Mouse (Mus musculus) embryonic stem cell, embryonic (primary cell): ENCODE measurements at regions not wholly inside any gene's neighbourhood (a gene's known extent, or its start where the extent isn't known, plus 50 kb on each side); places are given as distances from the start of the nearest gene placed in this dataset.
"Not testable (repeated sequence)": the region's sequence is repeated elsewhere in the genome, so short reads cannot be mapped to it uniquely, and the experiment has no call there.

ENCODE experiments used
- CTCF ChIA-PET, 4 experiments: fragments of 300-600 bp in 2 of 4; fragments of 350-600 bp in 2 of 4; sonication (Branson Sonifier 250); formaldehyde crosslinking; loops; one replicate each; lab custom pipeline; 2022; ENCODE audit warnings: inconsistent platforms in 2 of 4; lab: Charles Lee
- POLR2A ChIA-PET, 4 experiments: fragments of 300-600 bp in 2 of 4; fragments of 350-600 bp in 2 of 4; sonication (Branson Sonifier 250); formaldehyde crosslinking; loops; one replicate each; lab custom pipeline; 2022; ENCODE audit warnings: antibody characterized with exemption in 4 of 4, inconsistent platforms in 1 of 4; lab: Charles Lee

DNA sequence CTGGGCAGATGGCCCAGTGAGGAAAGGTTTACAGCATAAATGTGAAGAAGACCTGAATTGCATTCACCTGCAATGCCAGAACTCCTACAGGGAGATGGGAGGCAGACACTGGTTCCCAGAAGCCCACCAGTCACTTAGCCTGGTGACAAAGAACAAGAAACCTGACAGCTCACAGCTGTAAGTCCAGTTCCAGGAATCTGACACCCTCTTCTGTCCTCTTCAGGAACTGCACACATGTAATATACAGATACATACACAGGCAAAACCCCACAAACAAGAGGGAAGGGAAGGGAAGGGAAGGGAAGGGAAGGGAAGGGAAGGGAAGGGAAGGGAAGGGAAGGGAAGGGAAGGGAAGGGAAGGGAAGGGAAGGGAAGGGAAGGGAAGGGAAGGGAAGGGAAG lies 120.8 kb upstream of the Dnajc1 start:
- CTCF ChIA-PET: interaction anchor here in 3 of 4 experiments (0.6 to 1.5 kb wide), 11 partner anchors 9 to 1096 kb away, joined by 3 to 10 read pairs (median 5); no protein-coding TSS in a partner anchor
- POLR2A ChIA-PET: interaction anchor here in 1 of 4 experiments (0.6 kb wide), 1 partner anchor 15 kb away, joined by 3 read pairs; no protein-coding TSS in a partner anchor

DNA sequence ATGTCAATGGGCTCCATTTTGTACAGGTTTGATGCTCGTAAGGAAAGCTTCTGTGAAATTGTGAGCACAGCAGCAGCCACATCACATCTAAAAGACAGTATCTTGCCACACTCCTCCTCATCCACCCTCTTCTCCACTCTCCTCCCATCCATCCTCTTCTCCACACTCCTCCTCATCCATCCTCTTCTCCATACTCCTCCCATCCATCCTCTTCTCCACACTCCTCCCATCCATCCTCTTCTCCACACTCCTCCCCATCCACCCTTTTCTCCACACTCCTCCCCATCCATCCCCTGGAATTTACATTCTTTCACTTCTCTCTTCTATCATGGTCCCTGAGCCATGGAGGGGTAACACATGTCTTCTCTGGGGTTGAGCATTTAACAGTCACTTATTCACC lies 116.7 kb upstream of the Dnajc1 start:
- ChIA-PET POLR2A (no interaction called here), CTCF (interaction anchor here in 1 of 4 experiments (0.6 kb wide), 1 partner anchor 139 kb away, joined by 5 read pairs; no protein-coding TSS in a partner anchor)

DNA sequence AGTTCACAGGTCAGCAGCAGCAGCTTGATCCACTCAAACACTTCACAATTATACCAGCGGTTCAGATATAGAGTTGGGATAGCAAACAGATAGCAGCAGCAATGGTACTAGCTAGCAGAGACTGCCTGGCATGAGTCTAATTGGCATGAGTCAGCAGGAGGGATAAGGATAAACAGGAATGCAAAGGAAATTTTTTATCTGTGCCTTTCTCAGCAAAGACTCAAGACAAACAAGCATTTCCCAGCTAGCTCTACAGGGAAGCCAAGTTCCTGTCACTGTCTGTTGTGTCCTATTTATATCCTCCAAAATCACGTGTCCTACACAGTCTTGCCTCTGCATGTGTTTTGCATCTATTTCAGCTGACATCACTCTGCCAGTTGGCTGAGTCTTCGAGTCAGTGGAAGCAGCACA lies 80.7 kb upstream of the Dnajc1 start:
- CTCF ChIA-PET: no interaction called here
- POLR2A ChIA-PET: no interaction called here

DNA sequence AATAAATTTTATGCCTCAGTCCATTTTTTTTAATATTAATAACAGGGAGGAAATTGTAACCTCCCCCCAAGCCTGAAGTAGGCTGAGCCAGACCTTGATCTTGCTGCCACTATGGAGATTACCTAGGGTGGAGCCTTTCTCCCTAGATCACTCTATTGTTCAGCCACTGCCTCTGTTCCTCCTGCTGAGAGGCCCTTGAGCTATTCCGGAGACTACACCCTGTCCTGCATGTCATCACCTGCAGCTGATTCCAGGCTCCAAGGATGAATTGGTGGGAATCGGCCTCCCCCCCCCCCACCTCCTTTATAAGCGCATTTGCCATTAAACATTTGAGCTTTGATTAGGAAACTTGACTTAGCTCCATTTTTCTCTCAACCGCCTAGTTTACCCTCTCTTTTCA lies 68.3 kb upstream of the Dnajc1 start:
- ChIA-PET POLR2A (interaction anchor here in 2 of 4 experiments (0.6 to 1.1 kb wide), 2 partner anchors 131 to 236 kb away, joined by 3 to 4 read pairs; no protein-coding TSS in a partner anchor), CTCF (interaction anchor here in 1 of 4 experiments (0.7 kb wide), 1 partner anchor 64 kb away, joined by 6 read pairs; no protein-coding TSS in a partner anchor)

DNA sequence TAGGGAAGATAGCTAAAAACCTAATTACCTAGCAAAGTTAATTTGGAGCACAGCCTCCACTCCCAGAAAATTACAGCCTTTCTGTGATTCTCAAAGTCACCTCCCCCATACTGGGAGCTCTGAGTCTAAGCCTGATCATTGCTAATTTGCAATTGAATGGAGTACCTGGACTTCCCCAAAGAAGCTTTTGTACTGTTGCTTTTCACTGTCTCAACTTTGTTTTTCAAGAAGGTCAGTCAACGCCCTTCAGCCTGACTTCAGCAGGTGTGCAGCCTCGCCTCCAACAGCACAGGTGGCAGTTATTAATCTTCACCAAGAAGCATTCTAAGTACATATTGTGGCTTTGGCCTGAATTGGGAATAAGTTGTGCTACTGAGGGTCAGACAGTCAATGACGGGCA lies 67.7 kb upstream of the Dnajc1 start:
- CTCF ChIA-PET: not testable (repeated sequence)

DNA sequence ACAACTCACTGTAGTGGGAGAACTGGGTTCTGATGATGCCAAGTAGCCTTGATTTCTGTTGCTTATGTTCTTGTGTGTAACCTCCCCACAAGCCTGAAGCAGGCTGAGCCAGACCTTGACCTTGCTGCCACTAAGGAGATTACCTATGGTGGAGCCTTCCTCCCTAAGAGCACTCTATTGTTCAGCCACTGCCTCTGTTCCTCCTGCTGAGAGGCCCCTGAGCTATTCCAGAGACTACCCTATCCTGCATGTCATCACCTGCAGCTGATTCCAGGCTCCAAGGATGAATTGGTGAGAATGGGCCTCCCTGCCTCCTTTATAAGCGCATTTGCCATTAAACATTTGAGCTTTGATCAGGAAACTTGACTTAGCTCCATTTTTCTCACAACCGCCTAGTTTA lies 60.8 kb upstream of the Dnajc1 start:
- CTCF ChIA-PET: not testable (repeated sequence)
- POLR2A ChIA-PET: interaction anchor here in 1 of 4 experiments (1.1 kb wide), 1 partner anchor 61 kb away, joined by 3 read pairs; the partner anchor contains the start of gene Dnajc1

More for the DNA sequence above, 67.7 kb upstream of the Dnajc1 start:
- POLR2A ChIA-PET: interaction anchor here in 1 of 4 experiments (1.1 kb wide), 1 partner anchor 132 kb away, joined by 4 read pairs; no protein-coding TSS in a partner anchor

DNA sequence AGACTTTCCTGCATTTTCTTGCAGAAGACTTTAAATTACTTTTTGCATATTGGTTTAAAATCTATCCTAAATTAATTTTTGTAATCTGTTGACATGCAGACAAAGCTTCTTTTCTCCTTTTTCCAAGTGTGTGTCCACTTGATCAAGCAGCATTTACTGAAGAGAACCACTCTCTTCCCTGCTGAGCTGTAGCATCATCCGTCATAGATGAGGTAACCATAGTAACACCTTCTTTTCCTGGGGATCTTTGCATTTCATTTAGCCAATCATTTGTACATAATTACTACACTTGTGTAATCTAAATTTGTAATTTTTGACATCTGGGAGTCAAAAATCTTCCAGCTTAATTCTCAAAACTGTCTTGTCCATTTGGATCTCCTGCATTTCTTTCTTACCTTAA lies 53.2 kb upstream of the Dnajc1 start:
- POLR2A ChIA-PET: no interaction called here
- CTCF ChIA-PET: no interaction called here
